Mouse (Mus musculus): ENCODE results near the gene Lgr5. TPM values are rescaled to one million over a fixed set of nuclear protein-coding genes. Genes with fewer than 3 reads are reported as not detected.

Gene Lgr5
- polyA plus RNA-seq, 1 experiment from 2014 or later: 0.25 TPM

- peaks cover 31% of the 10 kb centered on the region for H3K4me1 ChIP-seq
- H3K9me3 ChIP-seq: no peaks in the 10 kb centered on the region
- H3K27me3 ChIP-seq (replicated peaks): peaks cover 66% of the 10 kb centered on the region
- no peak for ATAC-seq (ENCODE audit: extremely low read depth, insufficient number of reproducible peaks, low FRiP score, low TSS enrichment)
- H3K27ac ChIP-seq (replicated peaks): no peak overlapping the region
- peak overlapping the region; percentile 61 for H3K4me3 ChIP-seq
- WGBS: 2% methylated on average over 7 of the region's 7 CpGs
- H3K4me2 ChIP-seq: peak overlapping the region; percentile 98
- no peaks in the 10 kb centered on the region for H3K36me3 ChIP-seq
- H3K9ac ChIP-seq: peak overlapping the region; percentile 11; the same call in 1 of the 2 replicates
Observed at GRCm38 (mm10) chr10:115587979-115588378, 399 bp upstream of the Lgr5 start.

- peak overlapping the region; percentile 11 for H3K9ac ChIP-seq
Observed at GRCm38 (mm10) chr10:115586246-115587231, 1.0 kb downstream of the Lgr5 start.

GRCm38 (mm10) chr10:115585491-115586245, 1.9 kb downstream of the Lgr5 start:
- peaks cover 69% of the 10 kb centered on the region for H3K27me3 ChIP-seq (replicated peaks)
- WGBS: 3% methylated on average over 21 of the region's 21 CpGs
- H3K9ac ChIP-seq: no peak overlapping the region; the same call in 1 of the 2 replicates

More at GRCm38 (mm10) chr10:115586246-115587231, 1.0 kb downstream of the Lgr5 start:
- H3K4me2 ChIP-seq: peak overlapping the region; percentile 98
- H3K27ac ChIP-seq (replicated peaks): no peak overlapping the region
- no peak for ATAC-seq (ENCODE audit: extremely low read depth, insufficient number of reproducible peaks, low FRiP score, low TSS enrichment)
- H3K4me3 ChIP-seq: peak overlapping the region; percentile 61
- peaks cover 69% of the 10 kb centered on the region for H3K27me3 ChIP-seq (replicated peaks)
- WGBS: under 1% methylated on average over 41 of the region's 41 CpGs
- no peaks in the 10 kb centered on the region for H3K9me3 ChIP-seq
- H3K4me1 ChIP-seq: peaks cover 31% of the 10 kb centered on the region
- H3K36me3 ChIP-seq: no peaks in the 10 kb centered on the region

GRCm38 (mm10) chr10:115584656-115585055, 2.9 kb downstream of the Lgr5 start:
- Histone ChIP-seq H3K4me3 (no peak overlapping the region), H3K9ac (no peak overlapping the region), H3K9me3 (no peaks in the 10 kb centered on the region), H3K36me3 (no peaks in the 10 kb centered on the region), H3K27ac (replicated peaks) (no peak overlapping the region), H3K4me2 (0 out of 2 replicates have a peak overlapping the region, but pooled peaks have one; percentile 98), H3K27me3 (replicated peaks) (peaks cover 63% of the 10 kb centered on the region), H3K4me1 (peaks cover 32% of the 10 kb centered on the region)
- ATAC-seq (ENCODE audit: extremely low read depth, insufficient number of reproducible peaks, low FRiP score, low TSS enrichment): no peak
- 21% methylated on average over 14 of the region's 14 CpGs for WGBS

More at GRCm38 (mm10) chr10:115585491-115586245, 1.9 kb downstream of the Lgr5 start:
- Histone ChIP-seq H3K4me3 (peak overlapping the region; percentile 61), H3K4me1 (peaks cover 31% of the 10 kb centered on the region), H3K9me3 (no peaks in the 10 kb centered on the region), H3K36me3 (no peaks in the 10 kb centered on the region), H3K4me2 (peak overlapping the region; percentile 98), H3K27ac (replicated peaks) (no peak overlapping the region)
- no peak for ATAC-seq (ENCODE audit: extremely low read depth, insufficient number of reproducible peaks, low FRiP score, low TSS enrichment)

- peaks cover 35% of the 10 kb centered on the region for H3K4me1 ChIP-seq
- H3K4me3 ChIP-seq: no peak overlapping the region
- no peaks in the 10 kb centered on the region for H3K9me3 ChIP-seq
- H3K27ac ChIP-seq (replicated peaks): no peak overlapping the region
- H3K9ac ChIP-seq: no peak overlapping the region
- peaks cover 47% of the 10 kb centered on the region for H3K27me3 ChIP-seq (replicated peaks)
- no peak for ATAC-seq (ENCODE audit: extremely low read depth, insufficient number of reproducible peaks, low FRiP score, low TSS enrichment)
- no peak overlapping the region for H3K4me2 ChIP-seq
- H3K36me3 ChIP-seq: no peaks in the 10 kb centered on the region
- WGBS: 73% methylated on average over 3 of the region's 3 CpGs
Observed at GRCm38 (mm10) chr10:115583071-115583470, 4.5 kb downstream of the Lgr5 start.

GRCm38 (mm10) chr10:115581971-115582370, 5.6 kb downstream of the Lgr5 start:
- 63% methylated on average over 9 of the region's 9 CpGs for WGBS
- no peak for ATAC-seq (ENCODE audit: extremely low read depth, insufficient number of reproducible peaks, low FRiP score, low TSS enrichment)

GRCm38 (mm10) chr10:115579494-115579893, 8.1 kb downstream of the Lgr5 start:
- no peak overlapping the region for H3K4me2 ChIP-seq
- H3K4me1 ChIP-seq: peaks cover 5% of the 10 kb centered on the region; the same call in 1 of the 2 replicates
- WGBS: 31% methylated on average over 7 of the region's 7 CpGs
- no peaks in the 10 kb centered on the region for H3K9me3 ChIP-seq
- no peak for ATAC-seq (ENCODE audit: extremely low read depth, insufficient number of reproducible peaks, low FRiP score, low TSS enrichment)
- H3K27me3 ChIP-seq (replicated peaks): peaks cover 12% of the 10 kb centered on the region
- H3K4me3 ChIP-seq: no peak overlapping the region
- no peak overlapping the region for H3K27ac ChIP-seq (replicated peaks)
- no peak overlapping the region for H3K9ac ChIP-seq
- no peaks in the 10 kb centered on the region for H3K36me3 ChIP-seq

More at GRCm38 (mm10) chr10:115581971-115582370, 5.6 kb downstream of the Lgr5 start:
- Histone ChIP-seq H3K4me3 (no peak overlapping the region), H3K27ac (replicated peaks) (no peak overlapping the region), H3K9ac (no peak overlapping the region), H3K36me3 (no peaks in the 10 kb centered on the region), H3K4me1 (peaks cover 25% of the 10 kb centered on the region), H3K27me3 (replicated peaks) (peaks cover 36% of the 10 kb centered on the region), H3K4me2 (no peak overlapping the region), H3K9me3 (no peaks in the 10 kb centered on the region)

GRCm38 (mm10) chr10:115579076-115579475, 8.5 kb downstream of the Lgr5 start:
- no peak overlapping the region for H3K4me2 ChIP-seq
- WGBS: 78% methylated on average over 7 of the region's 7 CpGs

GRCm38 (mm10) chr10:115571734-115572440, 15.7 kb downstream of the Lgr5 start:
- no peak overlapping the region for H3K27ac ChIP-seq (replicated peaks)
- no peak overlapping the region for H3K4me3 ChIP-seq
- H3K4me2 ChIP-seq: no peak overlapping the region
- H3K36me3 ChIP-seq: no peaks in the 10 kb centered on the region
- no peaks in the 10 kb centered on the region for H3K27me3 ChIP-seq (replicated peaks)
- H3K9me3 ChIP-seq: 0 out of 2 replicates have a peak, but pooled peaks cover 9% of the 10 kb centered on the region
- no peak overlapping the region for H3K9ac ChIP-seq
- ATAC-seq (ENCODE audit: extremely low read depth, insufficient number of reproducible peaks, low FRiP score, low TSS enrichment): no peak
- H3K4me1 ChIP-seq: no peaks in the 10 kb centered on the region
- 47% methylated on average over 3 of the region's 3 CpGs for WGBS

More at GRCm38 (mm10) chr10:115579076-115579475, 8.5 kb downstream of the Lgr5 start:
- H3K4me1 ChIP-seq: peaks cover 5% of the 10 kb centered on the region; the same call in 1 of the 2 replicates
- no peak overlapping the region for H3K27ac ChIP-seq (replicated peaks)
- H3K27me3 ChIP-seq (replicated peaks): peaks cover 8% of the 10 kb centered on the region
- no peak for ATAC-seq (ENCODE audit: extremely low read depth, insufficient number of reproducible peaks, low FRiP score, low TSS enrichment)
- no peak overlapping the region for H3K9ac ChIP-seq
- H3K36me3 ChIP-seq: no peaks in the 10 kb centered on the region
- no peaks in the 10 kb centered on the region for H3K9me3 ChIP-seq
- no peak overlapping the region for H3K4me3 ChIP-seq

- Histone ChIP-seq H3K36me3 (no peaks in the 10 kb centered on the region), H3K4me2 (no peak overlapping the region), H3K27ac (replicated peaks) (no peak overlapping the region), H3K4me1 (no peaks in the 10 kb centered on the region), H3K9me3 (0 out of 2 replicates have a peak, but pooled peaks cover 9% of the 10 kb centered on the region), H3K4me3 (no peak overlapping the region), H3K9ac (no peak overlapping the region), H3K27me3 (replicated peaks) (no peaks in the 10 kb centered on the region)
- WGBS: 80% methylated on average over 6 of the region's 6 CpGs
- ATAC-seq (ENCODE audit: extremely low read depth, insufficient number of reproducible peaks, low FRiP score, low TSS enrichment): no peak
Observed at GRCm38 (mm10) chr10:115571317-115571716, 16.3 kb downstream of the Lgr5 start.

Data from heart, embryonic 13.5 days (tissue).